Mouse (Mus musculus) ES-Bruce4 (cell line): Measurements from ENCODE around the gene Adgre4. TPM values are rescaled to one million over a fixed set of nuclear protein-coding genes. Genes with fewer than 3 reads are reported as not detected.
A peak's percentile ranks its signal among the peaks of the same experiment; 100 is the strongest.

ENCODE experiments used
- H3K27ac ChIP-seq: 2 replicates; pipeline ENCODE4 v1.5.1; 2012; ENCODE audit warnings: low read length, inconsistent platforms; ENCODE audit not compliant: insufficient read depth
- H3K27me3 ChIP-seq: 2 replicates; pipeline ENCODE4 v1.6.1; 2012; ENCODE audit warnings: mild to moderate bottlenecking, low read length, inconsistent platforms; ENCODE audit not compliant: control insufficient read depth, poor library complexity, insufficient read depth, severe bottlenecking
- H3K36me3 ChIP-seq: 2 replicates; pipeline ENCODE4 v1.6.1; 2012; ENCODE audit warnings: inconsistent platforms, mild to moderate bottlenecking, low read length, moderate library complexity; ENCODE audit not compliant: control insufficient read depth, poor library complexity, insufficient read depth, severe bottlenecking
- H3K4me1 ChIP-seq: one replicate; pipeline ENCODE4 v1.8.1; 2011; ENCODE audit warnings: low read length; ENCODE audit not compliant: control insufficient read depth, insufficient read depth
- H3K4me3 ChIP-seq: 2 replicates; pipeline ENCODE4 v1.5.1; 2011; ENCODE audit warnings: low read depth, mild to moderate bottlenecking, low read length
- H3K9ac ChIP-seq: 2 replicates; pipeline ENCODE4 v1.6.1; 2012; ENCODE audit warnings: low read depth, mild to moderate bottlenecking, inconsistent platforms; ENCODE audit not compliant: poor library complexity, severe bottlenecking
- H3K9me3 ChIP-seq: replicated peaks from 2 replicates; pipeline ENCODE4 v1.6.1; 2012; ENCODE audit warnings: mild to moderate bottlenecking, low read length, inconsistent platforms; ENCODE audit not compliant: control insufficient read depth, poor library complexity, insufficient read depth, severe bottlenecking
- CTCF ChIP-seq: IDR thresholded peaks from one replicate; pipeline ENCODE4 v1.8.1; 2011; ENCODE audit warnings: low read depth, low read length
- EP300 ChIP-seq: IDR thresholded peaks from 2 replicates; pipeline ENCODE4 v1.6.1; 2011; ENCODE audit warnings: low read depth, low read length; ENCODE audit not compliant: insufficient read depth
- POLR2A ChIP-seq: IDR thresholded peaks from one replicate; pipeline ENCODE4 v1.8.1; 2011; ENCODE audit warnings: low read length; ENCODE audit not compliant: insufficient read depth
- polyA plus RNA-seq: library from polyadenylated mRNA; stranded (reverse); fragments of >200 nt; gene quantifications from 2 replicates; pipeline ENCODE4 v1.2.4, GENCODE M21; 2011; ENCODE audit warnings: low read depth; ENCODE audit not compliant: missing spikeins, insufficient read depth, insufficient read length

Gene Adgre4
- not detected in 2 replicates for polyA plus RNA-seq

DNA sequence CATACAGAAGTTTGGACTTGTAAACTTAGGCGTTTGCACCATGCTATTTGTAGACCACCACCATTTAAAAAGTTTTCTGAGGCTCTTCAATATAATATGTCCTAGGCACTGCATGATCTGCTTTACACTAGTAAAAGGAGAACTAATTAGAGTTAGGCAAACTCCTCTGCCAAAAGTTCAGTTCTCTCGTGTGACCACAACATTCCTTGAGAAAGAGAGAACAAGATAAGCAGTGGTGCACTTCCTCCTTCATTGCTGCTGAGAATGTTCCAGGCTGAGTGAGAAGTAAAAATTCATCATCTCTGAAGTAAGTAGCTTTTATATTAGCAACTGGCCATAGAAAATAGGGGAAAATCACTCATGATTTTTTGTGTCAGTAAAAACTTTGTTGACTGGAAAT lies at the start of gene Adgre4:
TSS of gene Adgre4 (plus strand) at position 199 of the 400 bp plus-strand sequence.
- H3K27ac ChIP-seq, result no peak within 1 kb of the TSS
- no peak within 1 kb of the TSS for H3K4me3 ChIP-seq
- H3K9me3 ChIP-seq, result no peaks in the 10 kb centered on the region
- TF ChIP-seq POLR2A (no peak), CTCF (no peak), EP300 (no peak)
- no peaks in the 10 kb centered on the region for H3K4me1 ChIP-seq
- H3K27me3 ChIP-seq, result no peaks in the 10 kb centered on the region
- H3K36me3 ChIP-seq, result no peaks in the 10 kb centered on the region
- H3K9ac ChIP-seq, result no peak within 1 kb of the TSS

DNA sequence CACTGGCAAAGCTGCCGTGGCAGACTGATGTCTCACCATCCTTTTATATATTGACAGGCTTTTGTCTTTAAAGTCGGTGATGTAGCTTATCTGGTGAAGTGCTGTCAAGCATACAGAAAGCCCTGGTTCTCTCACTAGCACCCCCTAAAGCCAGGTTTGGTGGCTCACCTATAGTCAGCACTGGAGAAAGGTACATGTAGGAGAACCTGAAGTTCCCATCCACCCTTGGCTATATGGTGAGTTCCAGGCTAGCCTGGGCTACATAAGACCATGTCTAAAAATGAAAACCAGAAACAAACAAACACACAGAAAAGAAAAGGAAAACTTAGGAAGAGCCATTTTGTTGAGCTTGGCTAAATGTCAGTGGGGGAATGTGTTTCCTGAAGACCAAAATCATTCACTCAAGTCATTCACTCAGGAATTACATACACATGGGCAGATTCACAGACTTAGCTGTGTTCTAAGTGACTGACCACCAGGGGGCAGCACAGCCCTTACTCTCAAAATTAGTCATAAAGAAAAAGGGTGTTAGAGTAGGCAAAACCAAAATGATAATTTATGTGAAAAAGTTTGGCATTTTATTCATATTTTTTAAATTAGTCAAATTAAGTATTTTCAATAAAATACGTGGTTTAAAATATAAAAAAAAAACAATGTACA lies 47.5 kb upstream of the Adgre4 start:
- TF ChIP-seq CTCF (no peak), EP300 (no peak), POLR2A (no peak)
- Histone ChIP-seq H3K9ac (no peak overlapping the region), H3K27me3 (no peaks in the 10 kb centered on the region), H3K9me3 (no peaks in the 10 kb centered on the region), H3K36me3 (peaks cover 2% of the 10 kb centered on the region; the same call in 1 of the 2 replicates), H3K27ac (no peak overlapping the region), H3K4me3 (no peak overlapping the region), H3K4me1 (no peaks in the 10 kb centered on the region)

DNA sequence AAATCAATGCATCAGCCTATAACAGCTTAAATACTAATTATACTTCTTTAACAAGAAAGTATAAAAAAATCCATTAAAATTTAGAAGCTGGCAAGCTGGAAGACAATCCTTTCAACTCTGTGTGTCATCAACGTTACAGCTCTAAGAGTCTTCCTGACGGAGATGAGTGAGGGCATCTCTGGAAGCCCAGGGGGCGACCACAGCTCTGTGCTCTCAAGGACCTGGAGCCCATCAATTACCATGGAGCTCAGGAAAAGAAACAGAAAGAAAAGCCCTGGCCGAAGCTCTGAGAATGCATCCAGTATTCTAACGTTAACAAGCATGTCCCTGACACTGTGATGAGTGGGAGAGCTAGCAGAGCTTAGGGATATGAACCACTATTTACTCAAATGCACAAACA lies 46.9 kb upstream of the Adgre4 start:
- no peak overlapping the region for H3K27ac ChIP-seq
- no peaks in the 10 kb centered on the region for H3K9me3 ChIP-seq
- no peak overlapping the region for H3K4me3 ChIP-seq
- no peak overlapping the region for H3K9ac ChIP-seq
- H3K27me3 ChIP-seq, result no peaks in the 10 kb centered on the region
- H3K36me3 ChIP-seq, result peaks cover 2% of the 10 kb centered on the region; the same call in 1 of the 2 replicates
- TF ChIP-seq EP300, result no peak
- TF ChIP-seq POLR2A, result no peak
- TF ChIP-seq CTCF, result no peak
- no peaks in the 10 kb centered on the region for H3K4me1 ChIP-seq

DNA sequence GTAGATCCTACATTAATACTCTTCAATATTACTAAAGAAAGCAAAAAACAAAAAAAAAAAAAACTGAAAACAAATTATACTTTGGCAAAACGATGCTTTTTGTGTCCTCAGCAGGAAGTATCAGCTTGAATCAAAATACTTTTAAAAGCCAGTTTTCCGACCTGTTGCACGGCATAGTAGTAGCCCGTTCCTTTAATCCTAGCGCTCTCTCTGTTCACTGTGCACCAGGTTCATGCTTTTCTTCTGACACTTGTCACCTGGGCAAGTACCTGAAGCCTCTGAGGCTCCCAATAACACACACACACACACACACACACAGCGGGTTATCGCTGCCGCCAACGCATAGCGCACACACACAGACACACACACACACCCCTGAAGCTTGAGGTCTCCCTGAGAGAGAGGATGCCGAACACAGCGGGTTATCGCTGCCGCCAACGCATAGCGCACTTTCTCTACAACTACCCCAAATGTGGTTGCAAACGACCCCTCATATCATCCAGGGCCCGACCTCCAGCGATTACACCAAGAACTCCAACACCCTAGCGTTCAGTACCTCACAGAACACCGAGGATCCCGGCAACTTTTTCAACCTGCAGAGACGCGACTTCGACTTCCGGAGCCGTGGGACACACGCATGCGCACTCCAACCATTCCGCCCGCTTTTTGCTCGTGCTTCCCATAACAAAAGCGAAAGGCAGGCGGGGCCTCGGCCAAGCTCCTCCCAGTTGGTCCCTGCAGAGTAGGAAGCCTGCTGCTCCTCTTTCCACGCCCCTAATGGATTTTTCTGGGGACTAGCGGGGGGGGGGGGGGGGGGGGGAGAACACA lies 37.6 kb upstream of the Adgre4 start, which contains the start of gene Pot1b:
TSS of gene Pot1b (minus strand) at position 645 of the 828 bp plus-strand sequence.
- Histone ChIP-seq H3K27ac (no peak within 1 kb of the TSS), H3K27me3 (no peaks in the 10 kb centered on the region)

DNA sequence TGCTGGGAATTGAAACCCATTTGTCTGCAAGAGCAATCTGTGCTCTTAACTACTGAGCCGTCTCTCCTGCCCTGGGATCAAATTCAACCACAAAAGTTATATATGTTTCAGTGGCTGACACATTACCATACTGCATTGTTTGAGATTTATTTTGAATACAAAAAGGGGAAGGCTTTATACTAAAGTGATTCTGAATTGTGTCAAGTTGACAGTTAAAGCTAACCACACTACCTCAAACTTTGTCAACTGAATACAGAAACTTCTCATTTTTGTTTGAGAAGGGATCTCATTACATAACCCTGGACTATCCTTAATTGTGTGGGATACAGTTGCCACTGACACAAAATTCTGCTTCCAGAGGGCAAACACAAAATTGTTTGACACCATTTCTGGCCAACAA lies 28.5 kb upstream of the Adgre4 start:
- no peak overlapping the region for H3K27ac ChIP-seq

More for the DNA sequence above, 37.6 kb upstream of the Adgre4 start, which contains the start of gene Pot1b:
- Histone ChIP-seq H3K4me1 (peaks cover 2% of the 10 kb centered on the region), H3K9me3 (no peaks in the 10 kb centered on the region), H3K4me3 (peak within 1 kb of the TSS; percentile 82), H3K9ac (peak within 1 kb of the TSS; percentile 19), H3K36me3 (no peaks in the 10 kb centered on the region; the same call in 1 of the 2 replicates)
- peak; percentile 51 for TF ChIP-seq POLR2A
- TF ChIP-seq CTCF, result no peak
- TF ChIP-seq EP300, result peak; percentile 45; the same call in 1 of the 2 replicates

DNA sequence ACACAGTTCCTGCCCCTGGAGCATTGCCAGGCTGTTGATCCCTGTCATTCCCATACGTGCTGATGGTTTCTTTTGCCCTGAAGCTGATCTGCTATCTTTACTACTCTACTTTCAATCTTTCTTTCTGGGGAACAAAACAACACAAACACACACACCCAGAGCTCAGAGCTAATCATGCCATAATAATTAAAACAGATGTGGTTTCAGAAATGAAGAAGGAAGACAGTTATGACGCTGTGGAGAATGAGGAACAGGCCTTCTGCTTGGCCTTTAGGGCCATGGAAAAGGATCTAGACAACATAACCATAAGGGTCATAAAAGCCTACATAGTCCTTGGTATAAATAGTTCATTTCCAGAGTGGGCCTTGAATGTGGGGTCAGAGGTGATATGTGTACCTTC lies 27.5 kb upstream of the Adgre4 start:
- TF ChIP-seq CTCF, result no peak
- no peak for TF ChIP-seq EP300
- no peak for TF ChIP-seq POLR2A
- Histone ChIP-seq H3K27me3 (no peaks in the 10 kb centered on the region), H3K4me1 (no peaks in the 10 kb centered on the region), H3K4me3 (no peak overlapping the region), H3K9ac (no peak overlapping the region), H3K9me3 (no peaks in the 10 kb centered on the region), H3K27ac (no peak overlapping the region), H3K36me3 (no peaks in the 10 kb centered on the region)

More for the DNA sequence above, 28.5 kb upstream of the Adgre4 start:
- Histone ChIP-seq H3K4me1 (no peaks in the 10 kb centered on the region), H3K9ac (no peak overlapping the region), H3K9me3 (no peaks in the 10 kb centered on the region), H3K27me3 (no peaks in the 10 kb centered on the region), H3K4me3 (no peak overlapping the region), H3K36me3 (no peaks in the 10 kb centered on the region)
- TF ChIP-seq EP300 (no peak), CTCF (no peak), POLR2A (no peak)
